Mouse (Mus musculus): ENCODE results near the gene Cacnb1. TPM values are rescaled to one million over a fixed set of nuclear protein-coding genes. Genes with fewer than 3 reads are reported as not detected.

Gene Cacnb1
- polyA plus RNA-seq, 1 experiment from 2014 or later, result 10.3 TPM

- ATAC-seq (ENCODE audit: low FRiP score) (no peak), DNase-seq (ENCODE audit: low spot score, missing footprints) (no peak)
- H3K9me3 ChIP-seq (ENCODE audit: control insufficient read depth, low read length), result no peaks in the 10 kb centered on the region
- no peak overlapping the region for H3K27ac ChIP-seq (ENCODE audit: low read depth, low read length)
- no peak overlapping the region for H3K4me2 ChIP-seq
- WGBS, result 59% methylated on average over 5 of the region's 5 CpGs
- H3K36me3 ChIP-seq (ENCODE audit: control insufficient read depth, insufficient read depth, low read length), result no peaks in the 10 kb centered on the region
- 0 out of 2 replicates have a peak, but pooled peaks cover 4% of the 10 kb centered on the region for H3K4me1 ChIP-seq (ENCODE audit: control insufficient read depth, insufficient read depth, low read length)
- no peaks in the 10 kb centered on the region for H3K27me3 ChIP-seq (ENCODE audit: control insufficient read depth, insufficient read depth, low read length)
- H3K9ac ChIP-seq (ENCODE audit: low read length), result no peak overlapping the region
- no peak overlapping the region for H3K4me3 ChIP-seq (ENCODE audit: low read depth, low read length)
Observed at GRCm38 (mm10) chr11:97959300-97959680, 63.5 kb downstream of the Cacnb1 start.

- Histone ChIP-seq H3K4me3 (ENCODE audit: low read depth, low read length) (no peak overlapping the region), H3K36me3 (ENCODE audit: control insufficient read depth, insufficient read depth, low read length) (no peaks in the 10 kb centered on the region), H3K4me2 (no peak overlapping the region), H3K4me1 (ENCODE audit: control insufficient read depth, insufficient read depth, low read length) (0 out of 2 replicates have a peak, but pooled peaks cover 4% of the 10 kb centered on the region), H3K9ac (ENCODE audit: low read length) (no peak overlapping the region), H3K27ac (ENCODE audit: low read depth, low read length) (no peak overlapping the region), H3K27me3 (ENCODE audit: control insufficient read depth, insufficient read depth, low read length) (no peaks in the 10 kb centered on the region), H3K9me3 (ENCODE audit: control insufficient read depth, low read length) (no peaks in the 10 kb centered on the region)
- no peak for ATAC-seq (ENCODE audit: low FRiP score)
- DNase-seq (ENCODE audit: low spot score, missing footprints), result no peak
- 81% methylated on average over 7 of the region's 7 CpGs for WGBS
Observed at GRCm38 (mm10) chr11:97958641-97959299, 64.1 kb downstream of the Cacnb1 start.

GRCm38 (mm10) chr11:97956905-97957560 lies 65.8 kb downstream of the Cacnb1 start:
- 0 out of 2 replicates have a peak, but pooled peaks cover 4% of the 10 kb centered on the region for H3K4me1 ChIP-seq (ENCODE audit: control insufficient read depth, insufficient read depth, low read length)
- H3K9ac ChIP-seq (ENCODE audit: low read length), result no peak overlapping the region
- H3K27ac ChIP-seq (ENCODE audit: low read depth, low read length), result no peak overlapping the region

GRCm38 (mm10) chr11:97955915-97956314 lies 66.9 kb downstream of the Cacnb1 start:
- DNase-seq (ENCODE audit: low spot score, missing footprints) (no peak), ATAC-seq (ENCODE audit: low FRiP score) (no peak)
- no peaks in the 10 kb centered on the region for H3K9me3 ChIP-seq (ENCODE audit: control insufficient read depth, low read length)
- WGBS, result 35% methylated on average over 4 of the region's 4 CpGs
- H3K27me3 ChIP-seq (ENCODE audit: control insufficient read depth, insufficient read depth, low read length), result no peaks in the 10 kb centered on the region
- H3K9ac ChIP-seq (ENCODE audit: low read length), result no peak overlapping the region
- H3K4me3 ChIP-seq (ENCODE audit: low read depth, low read length), result no peak overlapping the region
- no peak overlapping the region for H3K4me2 ChIP-seq
- no peaks in the 10 kb centered on the region for H3K36me3 ChIP-seq (ENCODE audit: control insufficient read depth, insufficient read depth, low read length)
- H3K27ac ChIP-seq (ENCODE audit: low read depth, low read length), result no peak overlapping the region
- H3K4me1 ChIP-seq (ENCODE audit: control insufficient read depth, insufficient read depth, low read length), result 0 out of 2 replicates have a peak, but pooled peaks cover 5% of the 10 kb centered on the region

More at GRCm38 (mm10) chr11:97956905-97957560, 65.8 kb downstream of the Cacnb1 start:
- Histone ChIP-seq H3K4me3 (ENCODE audit: low read depth, low read length) (no peak overlapping the region), H3K4me2 (no peak overlapping the region), H3K27me3 (ENCODE audit: control insufficient read depth, insufficient read depth, low read length) (no peaks in the 10 kb centered on the region), H3K9me3 (ENCODE audit: control insufficient read depth, low read length) (no peaks in the 10 kb centered on the region), H3K36me3 (ENCODE audit: control insufficient read depth, insufficient read depth, low read length) (no peaks in the 10 kb centered on the region)
- DNase-seq (ENCODE audit: low spot score, missing footprints), result no peak
- ATAC-seq (ENCODE audit: low FRiP score), result no peak
- WGBS, result 64% methylated on average over 6 of the region's 6 CpGs

GRCm38 (mm10) chr11:97955146-97955902 lies 67.5 kb downstream of the Cacnb1 start:
- no peak for ATAC-seq (ENCODE audit: low FRiP score)
- no peak overlapping the region for H3K27ac ChIP-seq (ENCODE audit: low read depth, low read length)
- H3K27me3 ChIP-seq (ENCODE audit: control insufficient read depth, insufficient read depth, low read length), result no peaks in the 10 kb centered on the region
- no peak for DNase-seq (ENCODE audit: low spot score, missing footprints)
- H3K4me2 ChIP-seq, result no peak overlapping the region
- no peaks in the 10 kb centered on the region for H3K36me3 ChIP-seq (ENCODE audit: control insufficient read depth, insufficient read depth, low read length)
- no peaks in the 10 kb centered on the region for H3K9me3 ChIP-seq (ENCODE audit: control insufficient read depth, low read length)
- no peak overlapping the region for H3K9ac ChIP-seq (ENCODE audit: low read length)
- no peak overlapping the region for H3K4me3 ChIP-seq (ENCODE audit: low read depth, low read length)
- WGBS, result 88% methylated on average over 9 of the region's 9 CpGs
- peaks cover 10% of the 10 kb centered on the region for H3K4me1 ChIP-seq (ENCODE audit: control insufficient read depth, insufficient read depth, low read length)

GRCm38 (mm10) chr11:97954469-97955141 lies 68.2 kb downstream of the Cacnb1 start:
- no peak overlapping the region for H3K27ac ChIP-seq (ENCODE audit: low read depth, low read length)
- no peak overlapping the region for H3K4me2 ChIP-seq
- no peaks in the 10 kb centered on the region for H3K36me3 ChIP-seq (ENCODE audit: control insufficient read depth, insufficient read depth, low read length)
- no peaks in the 10 kb centered on the region for H3K27me3 ChIP-seq (ENCODE audit: control insufficient read depth, insufficient read depth, low read length)
- no peak for DNase-seq (ENCODE audit: low spot score, missing footprints)
- H3K4me1 ChIP-seq (ENCODE audit: control insufficient read depth, insufficient read depth, low read length), result peaks cover 16% of the 10 kb centered on the region
- 83% methylated on average over 14 of the region's 14 CpGs for WGBS
- H3K4me3 ChIP-seq (ENCODE audit: low read depth, low read length), result no peak overlapping the region
- ATAC-seq (ENCODE audit: low FRiP score), result no peak
- no peak overlapping the region for H3K9ac ChIP-seq (ENCODE audit: low read length)
- no peaks in the 10 kb centered on the region for H3K9me3 ChIP-seq (ENCODE audit: control insufficient read depth, low read length)

GRCm38 (mm10) chr11:97953939-97954275 lies 68.9 kb downstream of the Cacnb1 start:
- Histone ChIP-seq H3K4me3 (ENCODE audit: low read depth, low read length) (no peak overlapping the region), H3K4me2 (no peak overlapping the region), H3K9me3 (ENCODE audit: control insufficient read depth, low read length) (no peaks in the 10 kb centered on the region), H3K9ac (ENCODE audit: low read length) (no peak overlapping the region), H3K4me1 (ENCODE audit: control insufficient read depth, insufficient read depth, low read length) (peaks cover 18% of the 10 kb centered on the region), H3K27me3 (ENCODE audit: control insufficient read depth, insufficient read depth, low read length) (no peaks in the 10 kb centered on the region), H3K36me3 (ENCODE audit: control insufficient read depth, insufficient read depth, low read length) (no peaks in the 10 kb centered on the region), H3K27ac (ENCODE audit: low read depth, low read length) (no peak overlapping the region)
- DNase-seq (ENCODE audit: low spot score, missing footprints) (no peak), ATAC-seq (ENCODE audit: low FRiP score) (no peak)
- 90% methylated on average over 6 of the region's 6 CpGs for WGBS

GRCm38 (mm10) chr11:97953179-97953938 lies 69.5 kb downstream of the Cacnb1 start:
- Histone ChIP-seq H3K9ac (ENCODE audit: low read length) (no peak overlapping the region), H3K27ac (ENCODE audit: low read depth, low read length) (no peak overlapping the region), H3K4me2 (no peak overlapping the region), H3K9me3 (ENCODE audit: control insufficient read depth, low read length) (no peaks in the 10 kb centered on the region), H3K36me3 (ENCODE audit: control insufficient read depth, insufficient read depth, low read length) (no peaks in the 10 kb centered on the region), H3K4me1 (ENCODE audit: control insufficient read depth, insufficient read depth, low read length) (peaks cover 18% of the 10 kb centered on the region), H3K4me3 (ENCODE audit: low read depth, low read length) (no peak overlapping the region), H3K27me3 (ENCODE audit: control insufficient read depth, insufficient read depth, low read length) (no peaks in the 10 kb centered on the region)
- DNase-seq (ENCODE audit: low spot score, missing footprints) (no peak), ATAC-seq (ENCODE audit: low FRiP score) (no peak)
- 77% methylated on average over 16 of the region's 16 CpGs for WGBS
